Mouse (Mus musculus) neural tube, embryonic 15.5 days (tissue): ENCODE results near the gene Upk1a. TPM values are rescaled to one million over a fixed set of nuclear protein-coding genes. Genes with fewer than 3 reads are reported as not detected.

Experiments used
- ATAC-seq: fragments of 200-750 bp; cut with Nextera tagmentation; 2 replicates; pipeline ENCODE4 v1.8.0; 2017; ENCODE audit warnings: mild to moderate bottlenecking, moderate TSS enrichment, moderate library complexity; ENCODE audit not compliant: low FRiP score
- H3K27ac ChIP-seq: fragments of 300-500 bp; sonication (generic); replicated peaks from 2 replicates; pipeline ENCODE4 v1.5.1; 2015; ENCODE audit warnings: mild to moderate bottlenecking, inconsistent platforms
- H3K27me3 ChIP-seq: fragments of 300-500 bp; sonication (generic); replicated peaks from 2 replicates; pipeline ENCODE4 v1.6.1; 2015; ENCODE audit warnings: inconsistent platforms
- H3K36me3 ChIP-seq: fragments of 300-500 bp; sonication (generic); 2 replicates; pipeline ENCODE4 v1.6.1; 2015; ENCODE audit warnings: inconsistent platforms
- H3K4me1 ChIP-seq: fragments of 300-500 bp; sonication (generic); 2 replicates; pipeline ENCODE4 v1.6.1; 2015; ENCODE audit warnings: inconsistent platforms
- H3K4me2 ChIP-seq: fragments of 300-500 bp; sonication (generic); 2 replicates; pipeline ENCODE4 v1.6.1; 2015; ENCODE audit warnings: inconsistent platforms, mild to moderate bottlenecking, moderate library complexity
- H3K4me3 ChIP-seq: fragments of 300-500 bp; sonication (generic); replicated peaks from 2 replicates; pipeline ENCODE4 v1.5.1; 2015; ENCODE audit warnings: mild to moderate bottlenecking, inconsistent platforms
- H3K9ac ChIP-seq: fragments of 300-500 bp; sonication (generic); replicated peaks from 2 replicates; pipeline ENCODE4 v1.6.1; 2015; ENCODE audit warnings: mild to moderate bottlenecking, inconsistent platforms
- H3K9me3 ChIP-seq: fragments of 300-500 bp; sonication (generic); replicated peaks from 2 replicates; pipeline ENCODE4 v1.6.1; 2016; ENCODE audit warnings: inconsistent platforms
- WGBS: fragments of 180-500 bp; shearing (Covaris S2); methylation state at CpG from one replicate; pipeline ENCODE4 v1.1.7; 2015; ENCODE audit warnings: mixed read lengths; 5-methylcytosine and 5-hydroxymethylcytosine counted together
- polyA plus RNA-seq: library from polyadenylated mRNA; unstranded; fragments of >200 nt; fragmentation: Nextera tagmentation; extraction: Ambion mirVana; gene quantifications from 2 replicates; pipeline ENCODE4 v1.2.1, GENCODE M21; 2015

Upk1a gene
- polyA plus RNA-seq, 1 experiment from 2014 or later: 0.87 TPM

- Histone ChIP-seq H3K36me3 (peaks cover 77% of the 10 kb centered on the region), H3K9ac (no peak overlapping the region), H3K4me1 (peaks cover under 1% of the 10 kb centered on the region; the same call in 1 of the 2 replicates), H3K27me3 (no peaks in the 10 kb centered on the region), H3K4me3 (no peak overlapping the region), H3K9me3 (0 out of 2 replicates have a peak, but pooled peaks cover 2% of the 10 kb centered on the region), H3K4me2 (no peak overlapping the region), H3K27ac (no peak overlapping the region)
- no peak for ATAC-seq
- 93% methylated on average over 3 of the region's 3 CpGs for WGBS
Observed at GRCm38 (mm10) chr7:30619202-30619601, 6.6 kb upstream of the Upk1a start.

DNA sequence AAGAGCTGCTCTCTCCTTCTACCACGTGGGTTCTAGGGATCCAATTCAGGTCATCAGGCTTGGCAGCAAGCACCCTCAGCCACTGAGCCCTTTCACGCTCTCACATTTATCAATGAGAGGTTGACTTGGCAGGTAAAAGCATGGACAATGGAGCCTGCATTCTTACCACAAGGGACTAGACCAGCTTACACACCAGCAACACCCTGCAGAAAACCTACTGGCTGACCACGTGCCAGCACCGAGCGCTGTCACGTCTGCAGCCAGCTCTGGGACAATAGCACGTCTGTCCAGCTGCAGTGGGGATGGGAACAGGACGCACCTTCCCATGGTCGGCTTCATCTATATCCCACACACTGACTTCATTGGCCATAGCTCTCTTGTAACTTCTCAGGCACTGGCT lies 6.0 kb upstream of the Upk1a start:
- H3K4me1 ChIP-seq: no peaks in the 10 kb centered on the region
- peaks cover 73% of the 10 kb centered on the region for H3K36me3 ChIP-seq
- no peak overlapping the region for H3K4me3 ChIP-seq
- no peaks in the 10 kb centered on the region for H3K27me3 ChIP-seq
- no peak overlapping the region for H3K4me2 ChIP-seq
- H3K9ac ChIP-seq: no peak overlapping the region
- H3K9me3 ChIP-seq: 0 out of 2 replicates have a peak, but pooled peaks cover 2% of the 10 kb centered on the region
- no peak overlapping the region for H3K27ac ChIP-seq
- WGBS: 98% methylated on average over 9 of the region's 9 CpGs
- ATAC-seq: no peak

DNA sequence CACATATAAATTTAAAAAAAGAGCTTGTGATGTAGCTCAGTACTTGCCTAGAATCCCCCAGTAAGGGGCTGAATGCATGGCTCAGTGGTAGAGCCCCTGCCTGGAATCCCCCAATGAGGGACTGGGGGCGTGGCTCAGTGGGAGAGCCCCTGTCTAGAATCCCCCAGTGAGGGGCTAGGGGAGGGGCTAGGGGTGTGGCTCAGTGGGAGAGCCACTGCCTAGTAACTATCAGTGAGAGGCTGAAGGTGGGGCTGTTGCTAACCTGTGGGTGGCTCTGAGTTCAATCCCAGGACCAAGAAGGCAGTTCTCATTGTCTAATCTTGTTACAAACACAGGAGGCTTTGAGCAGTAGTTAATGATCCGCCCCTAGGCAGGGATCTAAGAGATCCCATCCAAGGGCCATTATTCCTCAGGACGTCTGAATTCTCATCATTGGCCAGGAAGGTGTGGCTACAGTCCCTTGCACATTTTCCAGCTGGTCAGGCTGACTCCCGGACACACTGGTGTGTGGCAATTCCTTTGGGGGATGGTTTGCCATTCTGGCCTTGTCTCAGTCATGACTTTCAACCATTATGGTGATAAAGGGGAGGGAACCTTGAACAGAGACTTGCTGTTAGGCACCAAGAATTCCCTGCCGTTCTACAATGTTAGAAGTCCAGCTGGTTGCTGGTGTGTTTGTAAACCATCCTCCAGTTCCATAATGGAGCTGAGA lies 2.6 kb upstream of the Upk1a start:
- no peak overlapping the region for H3K27ac ChIP-seq
- no peaks in the 10 kb centered on the region for H3K4me1 ChIP-seq
- H3K9ac ChIP-seq: no peak overlapping the region
- H3K4me2 ChIP-seq: no peak overlapping the region
- no peak overlapping the region for H3K4me3 ChIP-seq
- 0 out of 2 replicates have a peak, but pooled peaks cover 2% of the 10 kb centered on the region for H3K9me3 ChIP-seq
- no peaks in the 10 kb centered on the region for H3K27me3 ChIP-seq
- 57% methylated on average over 5 of the region's 5 CpGs for WGBS
- ATAC-seq: no peak
- peaks cover 48% of the 10 kb centered on the region for H3K36me3 ChIP-seq

GRCm38 (mm10) chr7:30614454-30614853 lies 1.8 kb upstream of the Upk1a start:
- Histone ChIP-seq H3K4me2 (no peak overlapping the region), H3K9me3 (0 out of 2 replicates have a peak, but pooled peaks cover 2% of the 10 kb centered on the region), H3K4me1 (no peaks in the 10 kb centered on the region), H3K27ac (no peak overlapping the region), H3K27me3 (no peaks in the 10 kb centered on the region), H3K36me3 (peaks cover 43% of the 10 kb centered on the region), H3K9ac (no peak overlapping the region), H3K4me3 (no peak overlapping the region)
- ATAC-seq: no peak
- 92% methylated on average over 2 of the region's 2 CpGs for WGBS

DNA sequence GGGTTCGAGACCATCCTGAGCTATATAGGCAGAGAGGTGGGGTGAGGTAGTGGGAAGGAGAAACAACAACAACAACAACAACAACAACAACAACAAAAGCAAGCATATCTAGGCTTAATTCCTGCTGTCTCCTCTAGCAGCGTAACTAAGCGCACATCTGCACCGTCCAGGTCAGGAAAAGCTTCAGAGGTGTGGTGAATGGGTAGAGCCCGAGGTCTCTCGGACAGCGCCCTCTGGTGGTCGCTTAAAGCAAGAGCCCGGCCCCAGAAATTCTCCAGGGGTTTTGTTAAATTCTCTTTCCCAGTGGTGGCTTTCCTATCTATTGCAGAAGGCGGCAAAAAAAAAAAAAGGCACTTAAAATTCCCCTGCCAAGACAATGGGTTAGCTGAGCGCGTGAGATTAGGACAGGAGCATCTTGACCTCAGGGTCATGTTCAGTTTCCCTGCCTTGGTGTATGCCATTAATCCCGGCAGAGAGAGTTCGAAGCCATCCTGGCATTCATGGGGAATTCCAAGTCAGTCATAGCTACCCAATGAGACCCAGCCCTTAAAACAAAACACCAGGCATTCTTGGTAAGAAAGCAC lies 974 bp upstream of the Upk1a start:
- H3K36me3 ChIP-seq: peaks cover 35% of the 10 kb centered on the region
- WGBS: 25% methylated on average over 14 of the region's 14 CpGs
- no peaks in the 10 kb centered on the region for H3K27me3 ChIP-seq
- no peak overlapping the region for H3K4me3 ChIP-seq
- H3K4me2 ChIP-seq: no peak overlapping the region
- H3K4me1 ChIP-seq: no peaks in the 10 kb centered on the region
- ATAC-seq: no peak
- no peaks in the 10 kb centered on the region for H3K9me3 ChIP-seq
- H3K9ac ChIP-seq: no peak overlapping the region
- no peak overlapping the region for H3K27ac ChIP-seq

- H3K36me3 ChIP-seq: 0 out of 2 replicates have a peak, but pooled peaks cover under 1% of the 10 kb centered on the region
- 65% methylated on average over 7 of the region's 7 CpGs for WGBS
- no peaks in the 10 kb centered on the region for H3K27me3 ChIP-seq
- H3K27ac ChIP-seq: no peak overlapping the region
- no peak overlapping the region for H3K9ac ChIP-seq
- no peak for ATAC-seq
- H3K9me3 ChIP-seq: no peaks in the 10 kb centered on the region
- H3K4me2 ChIP-seq: no peak overlapping the region
- no peaks in the 10 kb centered on the region for H3K4me1 ChIP-seq
- no peak overlapping the region for H3K4me3 ChIP-seq
Observed at GRCm38 (mm10) chr7:30610043-30610442, 2.6 kb downstream of the Upk1a start.

DNA sequence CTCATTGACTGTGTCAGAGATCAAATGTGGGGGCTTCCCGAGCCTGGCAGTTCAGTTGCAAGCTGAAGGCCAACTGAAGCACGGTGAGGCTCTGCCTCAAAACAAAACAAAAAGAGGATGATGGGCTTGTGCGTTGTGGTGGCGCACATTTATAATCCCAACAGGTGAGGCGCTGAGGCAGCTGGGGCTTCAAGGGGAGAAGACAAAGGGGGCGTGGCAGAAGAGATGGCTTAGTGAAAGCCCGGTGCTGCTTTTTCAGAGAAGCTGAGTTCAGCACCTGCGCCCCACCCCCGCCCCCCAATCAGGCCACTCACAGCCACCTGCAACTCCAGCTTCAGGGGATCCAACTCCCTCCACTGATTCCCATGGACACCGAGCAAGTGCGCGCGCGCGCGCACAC lies 4.2 kb downstream of the Upk1a start:
- no peaks in the 10 kb centered on the region for H3K9me3 ChIP-seq
- no peak for ATAC-seq
- 49% methylated on average over 16 of the region's 16 CpGs for WGBS
- no peak overlapping the region for H3K4me2 ChIP-seq
- no peak overlapping the region for H3K4me3 ChIP-seq
- H3K36me3 ChIP-seq: no peaks in the 10 kb centered on the region
- H3K9ac ChIP-seq: no peak overlapping the region
- no peak overlapping the region for H3K27ac ChIP-seq
- H3K4me1 ChIP-seq: no peaks in the 10 kb centered on the region
- no peaks in the 10 kb centered on the region for H3K27me3 ChIP-seq

- no peak for ATAC-seq
- Histone ChIP-seq H3K36me3 (no peaks in the 10 kb centered on the region), H3K9ac (no peak overlapping the region), H3K9me3 (no peaks in the 10 kb centered on the region), H3K27ac (no peak overlapping the region), H3K27me3 (no peaks in the 10 kb centered on the region), H3K4me2 (no peak overlapping the region), H3K4me3 (no peak overlapping the region), H3K4me1 (no peaks in the 10 kb centered on the region)
- WGBS: 25% methylated on average over 8 of the region's 8 CpGs
Observed at GRCm38 (mm10) chr7:30607706-30608309, 4.8 kb downstream of the Upk1a start.

- no peak overlapping the region for H3K4me3 ChIP-seq
- H3K36me3 ChIP-seq: no peaks in the 10 kb centered on the region
- H3K9ac ChIP-seq: no peak overlapping the region
- no peak overlapping the region for H3K27ac ChIP-seq
- no peak overlapping the region for H3K4me2 ChIP-seq
- H3K9me3 ChIP-seq: no peaks in the 10 kb centered on the region
- WGBS: 87% methylated on average over 8 of the region's 8 CpGs
- ATAC-seq: no peak
- peaks cover 7% of the 10 kb centered on the region for H3K4me1 ChIP-seq
- H3K27me3 ChIP-seq: no peaks in the 10 kb centered on the region
Observed at GRCm38 (mm10) chr7:30604944-30605343, 7.7 kb downstream of the Upk1a start.

DNA sequence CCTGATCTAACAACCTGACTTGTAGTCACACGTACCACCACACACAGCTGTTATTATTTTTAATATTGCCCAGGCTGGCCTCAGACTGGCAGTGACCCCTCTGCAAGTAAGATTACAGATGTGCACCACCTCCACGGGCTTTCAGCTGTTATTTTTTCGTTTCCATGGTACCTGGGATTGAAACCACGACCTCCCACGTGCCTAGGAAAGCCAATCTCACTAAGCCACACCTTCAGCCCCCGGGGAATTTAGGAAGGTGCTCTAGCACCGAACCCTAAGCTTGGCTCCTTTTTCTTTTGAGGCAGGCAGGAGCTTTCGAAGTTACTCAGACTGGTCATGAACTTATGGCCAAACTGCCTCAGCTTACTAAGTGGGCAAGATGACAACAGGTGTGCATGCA lies 8.2 kb downstream of the Upk1a start:
- ATAC-seq: no peak

GRCm38 (mm10) chr7:30602583-30602982 lies 10.1 kb downstream of the Upk1a start:
- Histone ChIP-seq H3K27me3 (no peaks in the 10 kb centered on the region), H3K4me2 (no peak overlapping the region), H3K9me3 (no peaks in the 10 kb centered on the region), H3K36me3 (no peaks in the 10 kb centered on the region), H3K27ac (no peak overlapping the region), H3K9ac (no peak overlapping the region), H3K4me1 (peaks cover 12% of the 10 kb centered on the region), H3K4me3 (no peak overlapping the region)
- WGBS: 58% methylated on average over 3 of the region's 3 CpGs
- no peak for ATAC-seq

More for the DNA sequence above, 8.2 kb downstream of the Upk1a start:
- H3K27ac ChIP-seq: no peak overlapping the region
- no peak overlapping the region for H3K4me2 ChIP-seq
- no peaks in the 10 kb centered on the region for H3K36me3 ChIP-seq
- H3K27me3 ChIP-seq: no peaks in the 10 kb centered on the region
- peaks cover 12% of the 10 kb centered on the region for H3K4me1 ChIP-seq
- no peak overlapping the region for H3K4me3 ChIP-seq
- H3K9ac ChIP-seq: no peak overlapping the region
- 70% methylated on average over 8 of the region's 8 CpGs for WGBS
- H3K9me3 ChIP-seq: no peaks in the 10 kb centered on the region

- ATAC-seq: no peak; the same call in 1 of the 2 replicates
- Histone ChIP-seq H3K4me3 (no peak overlapping the region), H3K27me3 (no peaks in the 10 kb centered on the region), H3K9me3 (no peaks in the 10 kb centered on the region), H3K27ac (no peak overlapping the region), H3K9ac (no peak overlapping the region), H3K4me1 (peaks cover 12% of the 10 kb centered on the region), H3K4me2 (no peak overlapping the region; the same call in 1 of the 2 replicates), H3K36me3 (no peaks in the 10 kb centered on the region)
- WGBS: 74% methylated on average over 7 of the region's 7 CpGs
Observed at GRCm38 (mm10) chr7:30600651-30601050, 12.0 kb downstream of the Upk1a start.
